Mouse (Mus musculus) ES-Bruce4 (cell line): ENCODE data around the gene Mmp25.

ENCODE experiments used
- CTCF ChIP-seq: IDR thresholded peaks from one replicate; pipeline ENCODE4 v1.8.1; 2011; ENCODE audit warnings: low read depth, low read length
- POLR2A ChIP-seq: IDR thresholded peaks from one replicate; pipeline ENCODE4 v1.8.1; 2011; ENCODE audit warnings: low read length; ENCODE audit not compliant: insufficient read depth

- TF ChIP-seq POLR2A (no peak), CTCF (no peak)
These were observed 39.0 kb upstream of the Mmp25 start, which contains the start of gene Cldn9 for GRCm38 (mm10) chr17:23683856-23684672.
